In genomic region chr1:194742901-194743422, GRCm38 (mm10) we compare ENCODE assay signal across 11 mouse cellular contexts.
DNase-seq lines count a peak whose midpoint lies in the region; ATAC-seq and TF ChIP-seq lines count a peak whose summit lies in the region.
"Had no signal": no experiment of that assay in that cellular context is flagged by ENCODE, and none has a peak within 500 bp of the region (broad histone marks: within the 10 kb centered on the region; RNA-seq: fewer than 3 reads in every experiment).

No protein-coding gene starts in this region.

- TF ChIP-seq POLR2A in limb, embryonic 14.5 days (IDR thresholded peaks at IDR 0.05; ENCODE audit: borderline replicate concordance, extremely low read depth, insufficient read depth, insufficient read length), result no peak

- peak; percentile 22 for DNase-seq in cerebellum, adult 9-11 months
- DNase-seq in cerebellum, adult 11-12 months, result no peak
- DNase-seq in limb, embryonic 10.5 days (ENCODE audit: low spot score), result no peak
- DNase-seq in limb, embryonic 14.5 days (ENCODE audit: low spot score), result peak; percentile 44
- no peak for DNase-seq in kidney, adult 18-20 months
- DNase-seq in cerebellum, adult 18-20 months, result no peak
- DNase-seq: adrenal gland, adult 2 months; lung, postnatal 14 days had no signal

- no peak overlapping the region for H3K9ac ChIP-seq in limb, embryonic 12.5 days (replicated peaks)
- no peak overlapping the region for H3K9ac ChIP-seq in forebrain, embryonic 16.5 days (replicated peaks; ENCODE audit: low read depth, low read length)
- no peak overlapping the region for H3K9ac ChIP-seq in limb, embryonic 14.5 days (ENCODE audit: low read depth, low read length, severe bottlenecking)

- 40% methylated on average over 2 of the region's 2 CpGs for WGBS in limb, embryonic 12.5 days
- WGBS in limb, embryonic 10.5 days, result 65% methylated on average over 2 of the region's 2 CpGs
- WGBS in forebrain, embryonic 16.5 days, result 16% methylated on average over 2 of the region's 2 CpGs
- 26% methylated on average over 2 of the region's 2 CpGs for WGBS in limb, embryonic 14.5 days

- H3K4me3 ChIP-seq in limb, embryonic 12.5 days (replicated peaks), result no peak overlapping the region
- no peak overlapping the region for H3K4me3 ChIP-seq in limb, embryonic 10.5 days
- H3K4me3 ChIP-seq in forebrain, embryonic 16.5 days (replicated peaks; ENCODE audit: low read length), result no peak overlapping the region
- H3K4me3 ChIP-seq in limb, embryonic 14.5 days (replicated peaks; ENCODE audit: low read length), result no peak overlapping the region

- no peaks in the 10 kb centered on the region for H3K27me3 ChIP-seq in limb, embryonic 12.5 days
- no peaks in the 10 kb centered on the region for H3K27me3 ChIP-seq in limb, embryonic 10.5 days (ENCODE audit: low read depth, poor library complexity, severe bottlenecking)
- H3K27me3 ChIP-seq in forebrain, embryonic 16.5 days (replicated peaks; ENCODE audit: control insufficient read depth, insufficient read depth, low read length), result no peaks in the 10 kb centered on the region
- H3K27me3 ChIP-seq in limb, embryonic 14.5 days (ENCODE audit: control insufficient read depth, insufficient read depth, low read length), result no peaks in the 10 kb centered on the region

- H3K27ac ChIP-seq in limb, embryonic 12.5 days, result peak overlapping the region; percentile 23; the same call in 1 of the 2 replicates
- H3K27ac ChIP-seq in limb, embryonic 10.5 days, result no peak overlapping the region
- peak overlapping the region; percentile 34; the same call in 1 of the 2 replicates for H3K27ac ChIP-seq in forebrain, embryonic 16.5 days (ENCODE audit: low read length)
- no peak overlapping the region for H3K27ac ChIP-seq in limb, embryonic 14.5 days (replicated peaks; ENCODE audit: low read depth, low read length)

- H3K9me3 ChIP-seq in limb, embryonic 12.5 days, result no peaks in the 10 kb centered on the region
- H3K9me3 ChIP-seq in limb, embryonic 10.5 days (replicated peaks), result no peaks in the 10 kb centered on the region
- no peaks in the 10 kb centered on the region for H3K9me3 ChIP-seq in forebrain, embryonic 16.5 days (ENCODE audit: control insufficient read depth, low read length)
- H3K9me3 ChIP-seq in limb, embryonic 14.5 days (ENCODE audit: control insufficient read depth, low read length), result no peaks in the 10 kb centered on the region
- H3K9me3 ChIP-seq: G1E had no signal

- H3K36me3 ChIP-seq in limb, embryonic 12.5 days, result no peaks in the 10 kb centered on the region
- no peaks in the 10 kb centered on the region for H3K36me3 ChIP-seq in limb, embryonic 10.5 days
- no peaks in the 10 kb centered on the region for H3K36me3 ChIP-seq in forebrain, embryonic 16.5 days (ENCODE audit: control insufficient read depth, insufficient read depth)
- no peaks in the 10 kb centered on the region for H3K36me3 ChIP-seq in limb, embryonic 14.5 days (ENCODE audit: control insufficient read depth, insufficient read depth, low read length)
- H3K36me3 ChIP-seq: G1E had no signal

- H3K4me1 ChIP-seq in limb, embryonic 12.5 days (replicated peaks), result peaks cover 40% of the 10 kb centered on the region
- peaks cover 36% of the 10 kb centered on the region for H3K4me1 ChIP-seq in limb, embryonic 10.5 days
- H3K4me1 ChIP-seq in forebrain, embryonic 16.5 days (replicated peaks; ENCODE audit: control insufficient read depth, insufficient read depth, low read length), result peaks cover 63% of the 10 kb centered on the region
- peaks cover 29% of the 10 kb centered on the region for H3K4me1 ChIP-seq in limb, embryonic 14.5 days (ENCODE audit: control insufficient read depth, insufficient read depth, low read length)

- ATAC-seq in limb, embryonic 12.5 days (ENCODE audit: insufficient number of reproducible peaks, insufficient read depth, low FRiP score, low TSS enrichment, low read depth), result no peak
- ATAC-seq in forebrain, embryonic 16.5 days, result no peak
- no peak; the same call in 1 of the 2 replicates for ATAC-seq in limb, embryonic 14.5 days (ENCODE audit: low FRiP score, low read depth)

- no peak overlapping the region for H3K4me2 ChIP-seq in limb, embryonic 12.5 days
- H3K4me2 ChIP-seq in forebrain, embryonic 16.5 days (ENCODE audit: low read length), result no peak overlapping the region
- no peak overlapping the region for H3K4me2 ChIP-seq in limb, embryonic 14.5 days (replicated peaks; ENCODE audit: low read depth, low read length, severe bottlenecking)

Comparison
In these comparisons a context has a peak if more than half of its experiments do, and no peak if none do; other contexts are left out.
1. DNase-seq: peak in cerebellum, adult 9-11 months (single experiment) and limb, embryonic 14.5 days (single experiment); none in cerebellum, adult 11-12 months (single experiment), limb, embryonic 10.5 days (single experiment), kidney, adult 18-20 months (single experiment) and cerebellum, adult 18-20 months (0 of 2).
2. H3K27ac ChIP-seq: peak in limb, embryonic 12.5 days (single experiment) and forebrain, embryonic 16.5 days (single experiment); none in limb, embryonic 10.5 days (single experiment) and limb, embryonic 14.5 days (single experiment).